In genomic region chr10:22036256-22036655, GRCm38 (mm10) we compare ENCODE assay signal across 10 mouse cellular contexts. TPM values are rescaled to one million over a fixed set of nuclear protein-coding genes. Genes with fewer than 3 reads are reported as not detected.
DNase-seq lines count a peak whose midpoint lies in the region; ATAC-seq and TF ChIP-seq lines count a peak whose summit lies in the region.
"Not testable (repeated sequence)": the region's sequence is repeated elsewhere in the genome, so short reads cannot be mapped to it uniquely, and the experiment has no call there.
"Had no signal": no experiment of that assay in that cellular context is flagged by ENCODE, and none has a peak within 500 bp of the region (broad histone marks: within the 10 kb centered on the region; RNA-seq: fewer than 3 reads in every experiment).

No protein-coding gene starts in this region.

- WGBS in spleen, adult 2 months = 4% methylated on average over 3 of the region's 3 CpGs

- ATAC-seq in megakaryocyte, adult 5-6 weeks (ENCODE audit: poor library complexity, severe bottlenecking) = peak; percentile 59

- TF ChIP-seq CTCF in cortical plate, adult 2 months (IDR thresholded peaks at IDR 0.05; ENCODE audit: extremely low read depth, insufficient read depth, low read length) = peak; percentile 56
- peak; percentile 35; the same call in 1 of the 2 replicates for TF ChIP-seq CTCF in spleen, adult 2 months (IDR thresholded peaks at IDR 0.05; ENCODE audit: extremely low read depth, insufficient read depth, insufficient read length, insufficient replicate concordance)

- not testable (repeated sequence) for H3K4me3 ChIP-seq in cortical plate, adult 2 months (ENCODE audit: insufficient read depth, low read length); spleen, adult 2 months (ENCODE audit: extremely low read depth, insufficient read depth, insufficient read length)

- not testable (repeated sequence) for H3K4me1 ChIP-seq in cortical plate, adult 2 months (ENCODE audit: control insufficient read depth, insufficient read depth, low read length); spleen, adult 2 months (ENCODE audit: control insufficient read depth, insufficient read depth, insufficient read length)

- not testable (repeated sequence) for H3K27ac ChIP-seq in cortical plate, adult 2 months (ENCODE audit: insufficient read depth, low read length); spleen, adult 2 months (ENCODE audit: insufficient read depth, low read length)

- not testable (repeated sequence) for H3K36me3 ChIP-seq in spleen, adult 2 months (ENCODE audit: control insufficient read depth, insufficient read depth, low read length)

- DNase-seq in adrenal gland, adult 2 months = peak; percentile 59
- peak; percentile 22 for DNase-seq in gastrocnemius, postnatal 25 days
- DNase-seq in kidney, adult 18-20 months = peak; percentile 68
- DNase-seq in left cerebral cortex, adult 18-20 months (ENCODE audit: low spot score in 2 of 2) = peak; percentile 56 to 58
- DNase-seq in spleen, adult 2 months (ENCODE audit: low read depth in 1 of 2, low spot score in 2 of 2) = peak in 1 of 2 experiments; percentile 33

- not testable (repeated sequence) for H3K27me3 ChIP-seq in spleen, adult 2 months (ENCODE audit: control insufficient read depth, insufficient read depth, low read length)

- TF ChIP-seq POLR2A in cortical plate, adult 2 months (IDR thresholded peaks at IDR 0.05; ENCODE audit: extremely low read depth, insufficient read depth, low read length); spleen, adult 2 months (IDR thresholded peaks at IDR 0.05; ENCODE audit: low read depth, low read length): not testable (repeated sequence)

RNA-seq across cellular contexts. Expression of gene 4930444G20Rik, which starts 31.6 kb away (rescaled TPM):
- total RNA-seq in adrenal gland, adult 2 months (2021) = not detected
- not detected in 2 replicates for polyA plus RNA-seq in adrenal gland, adult 2 months (2012; rRNA removed)
- not detected in 2 replicates for polyA plus RNA-seq in cortical plate, adult 2 months (2012; rRNA removed)
- not detected for total RNA-seq in gastrocnemius, postnatal 25 days (2021)
- not detected for total RNA-seq in left cerebral cortex, adult 18-20 months (2021)
- not detected in 2 replicates for total RNA-seq in megakaryocyte, adult 5-6 weeks (2015)
- total RNA-seq in megakaryocyte, adult 5-6 weeks (2017) = not detected in 2 replicates
- polyA plus RNA-seq in spleen, adult 2 months (2012; rRNA removed) = not detected in 2 replicates
- total RNA-seq: left cerebral cortex, adult 8-10 months had no signal
- polyA plus RNA-seq: heart, embryonic 12.5 days; midbrain, embryonic 12.5 days had no signal
